ENCODE assay signal across 17 mouse cellular contexts in genomic region chr7:136665901-136666300, GRCm38 (mm10).
"Had no signal": no experiment of that assay in that cellular context is flagged by ENCODE, and none has a peak within 500 bp of the region (broad histone marks: within the 10 kb centered on the region; RNA-seq: fewer than 3 reads in every experiment).

No protein-coding gene starts in this region.

- H3K4me2 ChIP-seq: lung, embryonic 15.5 days; midbrain, embryonic 11.5 days; midbrain, embryonic 13.5 days; midbrain, embryonic 15.5 days; neural tube, embryonic 12.5 days; stomach, embryonic 15.5 days had no signal

- H3K9me3 ChIP-seq: lung, embryonic 15.5 days; midbrain, embryonic 13.5 days; midbrain, embryonic 15.5 days; neural tube, embryonic 12.5 days; stomach, embryonic 15.5 days had no signal

- H3K36me3 ChIP-seq: lung, embryonic 15.5 days; midbrain, embryonic 13.5 days; midbrain, embryonic 15.5 days; neural tube, embryonic 12.5 days; stomach, embryonic 15.5 days had no signal

- H3K9ac ChIP-seq: lung, embryonic 15.5 days; midbrain, embryonic 13.5 days; midbrain, embryonic 15.5 days; neural tube, embryonic 12.5 days; stomach, embryonic 15.5 days had no signal

- ATAC-seq: lung, postnatal 0 days; midbrain, embryonic 13.5 days; midbrain, embryonic 15.5 days had no signal

- DNase-seq: lung, adult 2 months; lung, postnatal 14 days; lung, postnatal 36 days; right cerebral cortex, postnatal 14 days; thymus, adult 2 months; thymus, postnatal 25 days; thymus, postnatal 4 days had no signal

- H3K4me1 ChIP-seq: megakaryocyte, embryonic 14.5 days; midbrain, embryonic 15.5 days; stomach, embryonic 15.5 days had no signal

- H3K4me3 ChIP-seq: lung, embryonic 15.5 days; megakaryocyte, embryonic 14.5 days; midbrain, embryonic 13.5 days; midbrain, embryonic 15.5 days; neural tube, embryonic 12.5 days; stomach, embryonic 15.5 days had no signal

- H3K27ac ChIP-seq: lung, embryonic 15.5 days; macrophage; midbrain, embryonic 13.5 days; midbrain, embryonic 15.5 days; neural tube, embryonic 12.5 days; stomach, embryonic 15.5 days; stomach, postnatal 0 days had no signal

- H3K27me3 ChIP-seq: megakaryocyte, embryonic 14.5 days; neural tube, embryonic 12.5 days; stomach, embryonic 15.5 days had no signal
